Mouse (Mus musculus): ENCODE results near the gene Nol9. TPM values are rescaled to one million over a fixed set of nuclear protein-coding genes. Genes with fewer than 3 reads are reported as not detected.

Nol9 gene
- polyA plus RNA-seq, 1 experiment from 2014 or later: 26.4 TPM

GRCm38 (mm10) chr4:152087211-152088081 is 48.3 kb downstream of the Nol9 start:
- Histone ChIP-seq H3K27ac (replicated peaks) (0 out of 2 replicates have a peak overlapping the region, but pooled peaks have one; percentile 7), H3K4me2 (peak overlapping the region; percentile 75), H3K9me3 (no peaks in the 10 kb centered on the region), H3K4me3 (peak overlapping the region; percentile 70), H3K27me3 (peaks cover 10% of the 10 kb centered on the region; the same call in 1 of the 2 replicates), H3K9ac (peak overlapping the region; percentile 83), H3K4me1 (replicated peaks) (peaks cover 30% of the 10 kb centered on the region), H3K36me3 (no peaks in the 10 kb centered on the region)
- WGBS: 8% methylated on average over 12 of the region's 12 CpGs
- peak; percentile 5; the same call in 1 of the 2 replicates for ATAC-seq (ENCODE audit: low read depth)

- Histone ChIP-seq H3K9ac (peak overlapping the region; percentile 83; the same call in 1 of the 2 replicates), H3K4me3 (no peak overlapping the region)
- ATAC-seq (ENCODE audit: low read depth): no peak
Measured at GRCm38 (mm10) chr4:152088133-152088532, 49.0 kb downstream of the Nol9 start.

DNA sequence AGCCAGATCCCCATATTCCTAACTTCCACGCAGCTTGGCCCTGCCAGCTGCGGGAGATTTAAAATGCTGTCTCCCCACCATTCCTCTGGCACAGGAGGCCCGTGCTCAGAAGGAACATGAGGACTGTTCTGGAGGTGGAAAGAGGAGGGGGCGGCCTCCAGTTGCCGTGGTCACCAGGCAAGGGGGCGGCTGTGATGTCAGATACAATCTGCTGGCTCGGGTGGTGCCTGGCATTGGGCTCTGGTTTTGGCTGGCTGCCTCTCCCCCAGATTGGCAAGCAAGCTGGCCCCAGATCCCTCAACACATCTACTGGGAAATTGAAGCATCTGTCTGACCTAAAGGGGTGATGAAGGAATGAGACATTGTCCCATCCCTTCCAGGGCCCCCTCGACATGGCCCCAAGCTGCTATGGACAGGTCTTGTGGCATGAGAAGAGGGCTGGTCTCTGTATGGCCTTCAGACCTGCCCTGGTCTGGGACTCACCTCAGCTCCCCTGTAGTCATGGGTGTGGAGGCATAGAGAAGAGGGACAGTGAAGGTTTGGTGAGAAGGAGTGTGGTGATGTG is 49.5 kb downstream of the Nol9 start:
- peaks cover 7% of the 10 kb centered on the region; the same call in 1 of the 2 replicates for H3K27me3 ChIP-seq
- H3K4me1 ChIP-seq (replicated peaks): peaks cover 39% of the 10 kb centered on the region
- no peaks in the 10 kb centered on the region for H3K9me3 ChIP-seq
- 41% methylated on average over 8 of the region's 8 CpGs for WGBS
- H3K36me3 ChIP-seq: no peaks in the 10 kb centered on the region
- peak overlapping the region; percentile 75 for H3K4me2 ChIP-seq
- no peak overlapping the region for H3K4me3 ChIP-seq
- ATAC-seq (ENCODE audit: low read depth): no peak
- peak overlapping the region; percentile 83; the same call in 1 of the 2 replicates for H3K9ac ChIP-seq
- H3K27ac ChIP-seq (replicated peaks): 0 out of 2 replicates have a peak overlapping the region, but pooled peaks have one; percentile 2

More at GRCm38 (mm10) chr4:152088133-152088532, 49.0 kb downstream of the Nol9 start:
- no peaks in the 10 kb centered on the region for H3K9me3 ChIP-seq
- H3K27me3 ChIP-seq: peaks cover 9% of the 10 kb centered on the region; the same call in 1 of the 2 replicates
- H3K27ac ChIP-seq (replicated peaks): 0 out of 2 replicates have a peak overlapping the region, but pooled peaks have one; percentile 2
- peak overlapping the region; percentile 75 for H3K4me2 ChIP-seq
- peaks cover 37% of the 10 kb centered on the region for H3K4me1 ChIP-seq (replicated peaks)
- WGBS: 22% methylated on average over 4 of the region's 4 CpGs
- no peaks in the 10 kb centered on the region for H3K36me3 ChIP-seq

- 86% methylated on average over 9 of the region's 9 CpGs for WGBS
- H3K4me1 ChIP-seq (replicated peaks): peaks cover 39% of the 10 kb centered on the region
- no peaks in the 10 kb centered on the region for H3K9me3 ChIP-seq
- no peak overlapping the region for H3K9ac ChIP-seq
- no peak overlapping the region for H3K4me3 ChIP-seq
- no peak for ATAC-seq (ENCODE audit: low read depth)
- no peaks in the 10 kb centered on the region for H3K36me3 ChIP-seq
- no peak overlapping the region for H3K27ac ChIP-seq (replicated peaks)
- no peaks in the 10 kb centered on the region for H3K27me3 ChIP-seq
- H3K4me2 ChIP-seq: no peak overlapping the region
Measured at GRCm38 (mm10) chr4:152090191-152090590, 51.1 kb downstream of the Nol9 start.

DNA sequence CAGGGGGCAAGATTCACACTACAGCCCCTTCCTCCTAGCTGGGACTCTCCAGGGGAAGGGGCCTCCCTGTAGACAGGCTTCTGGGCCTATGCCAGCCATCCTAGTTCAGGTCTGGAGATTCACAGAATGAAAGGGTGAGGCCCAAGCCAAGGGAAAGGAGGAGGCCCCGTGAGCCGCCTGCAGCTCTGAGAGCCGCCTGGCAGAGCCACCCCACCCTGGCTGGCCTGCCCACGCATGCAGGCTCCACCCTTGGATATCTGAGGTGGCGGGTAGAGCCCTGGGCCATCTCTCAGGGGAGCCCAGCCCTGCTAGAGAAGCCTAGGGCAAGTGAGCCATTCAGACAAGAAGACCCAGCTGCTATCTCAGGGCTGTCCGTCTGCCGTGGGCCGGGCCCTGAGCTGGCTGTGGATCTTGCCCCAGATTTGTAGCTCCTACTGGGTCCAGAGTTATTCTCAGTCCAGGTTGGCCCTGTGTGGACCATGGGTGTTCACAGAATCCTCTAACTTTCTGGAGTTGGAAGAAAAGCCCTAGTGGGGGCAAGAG is 53.7 kb downstream of the Nol9 start:
- peaks cover 43% of the 10 kb centered on the region for H3K4me1 ChIP-seq (replicated peaks)
- WGBS: 59% methylated on average over 8 of the region's 8 CpGs
- no peak for ATAC-seq (ENCODE audit: low read depth)
- no peaks in the 10 kb centered on the region for H3K9me3 ChIP-seq
- no peak overlapping the region for H3K4me2 ChIP-seq
- no peak overlapping the region; the same call in 1 of the 2 replicates for H3K27ac ChIP-seq (replicated peaks)
- no peaks in the 10 kb centered on the region for H3K36me3 ChIP-seq
- no peaks in the 10 kb centered on the region for H3K27me3 ChIP-seq
- no peak overlapping the region for H3K4me3 ChIP-seq
- H3K9ac ChIP-seq: 0 out of 2 replicates have a peak overlapping the region, but pooled peaks have one; percentile 13

GRCm38 (mm10) chr4:152094233-152094632 is 55.1 kb downstream of the Nol9 start:
- no peak overlapping the region for H3K4me3 ChIP-seq
- 89% methylated on average over 12 of the region's 12 CpGs for whole genome bisulfite sequencing
- no peaks in the 10 kb centered on the region for H3K9me3 ChIP-seq
- H3K36me3 ChIP-seq: no peaks in the 10 kb centered on the region
- ATAC-seq (ENCODE audit: low read depth): no peak
- no peak overlapping the region for H3K9ac ChIP-seq
- peaks cover 34% of the 10 kb centered on the region for H3K4me1 ChIP-seq (replicated peaks)
- no peaks in the 10 kb centered on the region for H3K27me3 ChIP-seq
- H3K4me2 ChIP-seq: no peak overlapping the region
- H3K27ac ChIP-seq (replicated peaks): no peak overlapping the region

DNA sequence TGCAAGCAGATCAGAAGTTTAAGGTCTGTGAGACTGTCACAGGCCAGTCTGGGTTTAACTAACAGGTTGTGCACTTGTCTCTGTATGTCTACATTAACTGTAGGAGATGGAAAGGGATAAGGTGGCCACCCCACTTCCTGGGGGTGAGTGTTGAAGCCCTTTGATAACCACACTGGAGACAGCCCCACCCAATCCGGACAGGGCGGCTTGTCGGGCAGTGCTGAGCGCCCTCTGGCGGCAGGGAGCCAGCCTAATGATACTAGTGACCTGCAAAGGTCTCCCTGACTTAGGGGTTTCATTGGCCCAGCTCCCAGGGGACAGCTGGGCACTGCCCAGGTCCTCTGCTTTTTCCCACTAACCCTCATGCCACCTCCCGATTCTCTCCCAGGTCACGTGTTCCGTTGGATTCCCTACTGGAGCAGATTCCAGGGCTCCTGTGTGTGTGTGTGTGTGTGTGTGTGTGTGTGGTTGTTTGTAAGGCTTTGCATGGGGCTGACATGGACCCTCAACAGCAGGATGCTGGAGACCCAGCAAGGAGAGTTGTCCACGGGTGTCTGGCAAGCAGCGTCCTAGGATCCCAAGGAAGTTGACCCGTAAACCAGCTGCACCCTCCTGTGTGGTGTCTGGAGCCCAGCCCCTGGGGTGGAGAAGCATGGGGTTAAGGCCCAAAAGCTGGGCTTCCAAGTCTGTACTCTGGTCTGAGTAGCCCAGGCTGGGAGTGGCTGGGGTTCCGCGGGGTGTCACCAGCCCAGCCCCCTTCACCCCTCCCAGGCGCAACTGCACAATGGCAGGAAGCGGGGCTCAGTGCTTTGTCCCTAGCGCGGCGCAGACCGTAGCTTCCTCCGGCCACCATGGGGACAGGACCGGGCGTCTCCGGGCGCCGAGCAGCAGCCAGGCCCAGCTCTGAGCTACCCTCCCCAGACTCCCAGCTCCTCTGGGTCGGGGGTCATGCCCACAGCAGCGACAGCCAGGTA is 57.1 kb downstream of the Nol9 start:
- peak overlapping the region; percentile 67 for H3K27ac ChIP-seq (replicated peaks)
- peak overlapping the region; percentile 18 for H3K4me3 ChIP-seq
- 18% methylated on average over 27 of the region's 27 CpGs for WGBS
- peak; percentile 27 for ATAC-seq (ENCODE audit: low read depth)
- H3K9me3 ChIP-seq: no peaks in the 10 kb centered on the region
- H3K9ac ChIP-seq: peak overlapping the region; percentile 56
- H3K36me3 ChIP-seq: no peaks in the 10 kb centered on the region
- no peak overlapping the region for H3K4me2 ChIP-seq
- H3K4me1 ChIP-seq (replicated peaks): peaks cover 34% of the 10 kb centered on the region
- H3K27me3 ChIP-seq: no peaks in the 10 kb centered on the region

DNA sequence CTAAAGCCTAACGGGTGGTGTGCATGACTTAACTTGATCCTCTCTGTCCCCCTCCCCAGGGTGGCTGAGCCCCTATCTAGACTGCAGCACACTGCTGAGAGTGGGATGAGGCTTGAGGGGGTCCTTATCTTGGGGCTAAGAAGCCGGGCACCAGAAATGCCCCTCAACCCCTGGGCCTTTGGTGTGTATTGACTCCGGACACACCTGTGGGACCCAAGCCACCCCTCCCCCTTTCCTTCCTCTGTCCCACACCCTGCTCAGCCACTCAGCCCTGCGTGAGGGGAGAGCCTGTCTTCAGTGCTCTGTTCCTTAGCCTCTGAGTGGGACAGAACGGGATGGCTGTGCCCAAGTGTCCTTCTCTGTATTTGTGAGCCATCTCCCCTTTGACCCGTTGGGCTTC is 57.8 kb downstream of the Nol9 start:
- 55% methylated on average over 6 of the region's 6 CpGs for WGBS
- Histone ChIP-seq H3K4me1 (replicated peaks) (peaks cover 34% of the 10 kb centered on the region), H3K4me3 (peak overlapping the region; percentile 18), H3K4me2 (no peak overlapping the region), H3K9me3 (no peaks in the 10 kb centered on the region), H3K9ac (peak overlapping the region; percentile 56), H3K36me3 (no peaks in the 10 kb centered on the region), H3K27me3 (no peaks in the 10 kb centered on the region), H3K27ac (replicated peaks) (peak overlapping the region; percentile 67)
- no peak; the same call in 1 of the 2 replicates for ATAC-seq (ENCODE audit: low read depth)

DNA sequence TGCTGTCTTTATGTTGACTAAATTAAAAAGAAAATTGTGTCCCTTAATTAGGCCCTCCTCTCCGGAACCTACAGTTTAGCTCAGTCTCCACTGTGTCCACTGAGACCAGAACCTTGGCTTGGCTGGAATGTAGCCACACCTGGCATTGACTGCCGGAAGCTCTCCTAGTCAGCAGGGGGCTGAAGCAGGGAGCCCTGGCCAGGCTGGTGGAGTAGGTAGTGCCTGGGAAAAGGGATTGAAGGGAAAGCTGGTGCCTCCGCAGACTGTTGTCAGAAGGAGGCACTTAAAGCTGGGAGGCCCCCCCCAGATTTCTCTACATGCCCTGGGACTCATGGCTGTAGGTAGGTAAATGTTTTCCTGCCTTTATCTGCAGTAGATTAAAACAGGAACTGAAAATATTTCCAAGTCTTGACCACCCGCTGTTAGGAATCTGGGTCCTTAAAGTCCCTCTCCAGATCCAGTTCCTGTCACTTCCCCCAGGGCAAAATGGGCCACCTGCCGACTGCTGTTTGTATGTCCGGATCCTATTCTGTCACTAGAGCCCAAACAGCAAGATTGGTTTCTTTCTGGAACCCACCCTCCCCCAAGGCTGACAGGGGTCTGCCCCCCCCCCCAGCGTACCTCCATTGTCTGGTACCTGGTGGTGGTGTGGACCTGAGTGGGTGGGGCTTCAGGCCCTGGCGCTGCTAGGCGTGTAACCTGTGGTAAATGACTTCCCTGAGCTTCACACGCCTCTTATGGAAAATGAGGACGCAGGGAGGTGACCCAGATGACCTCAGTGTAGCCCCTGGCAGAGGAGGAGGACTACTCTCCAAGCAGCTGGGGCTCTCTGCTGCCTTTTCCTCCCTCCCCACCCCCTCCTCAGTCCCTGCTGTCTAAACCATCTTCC is 59.0 kb downstream of the Nol9 start:
- H3K9ac ChIP-seq: no peak overlapping the region
- H3K9me3 ChIP-seq: no peaks in the 10 kb centered on the region
- H3K27ac ChIP-seq (replicated peaks): 0 out of 2 replicates have a peak overlapping the region, but pooled peaks have one; percentile 9
- H3K4me3 ChIP-seq: no peak overlapping the region
- H3K4me1 ChIP-seq (replicated peaks): peaks cover 25% of the 10 kb centered on the region; the same call in 1 of the 2 replicates
- 0 out of 2 replicates have a peak, but pooled peaks cover 12% of the 10 kb centered on the region for H3K36me3 ChIP-seq
- 17% methylated on average over 11 of the region's 11 CpGs for WGBS
- H3K27me3 ChIP-seq: no peaks in the 10 kb centered on the region
- no peak for ATAC-seq (ENCODE audit: low read depth)
- 0 out of 2 replicates have a peak overlapping the region, but pooled peaks have one; percentile 11 for H3K4me2 ChIP-seq

DNA sequence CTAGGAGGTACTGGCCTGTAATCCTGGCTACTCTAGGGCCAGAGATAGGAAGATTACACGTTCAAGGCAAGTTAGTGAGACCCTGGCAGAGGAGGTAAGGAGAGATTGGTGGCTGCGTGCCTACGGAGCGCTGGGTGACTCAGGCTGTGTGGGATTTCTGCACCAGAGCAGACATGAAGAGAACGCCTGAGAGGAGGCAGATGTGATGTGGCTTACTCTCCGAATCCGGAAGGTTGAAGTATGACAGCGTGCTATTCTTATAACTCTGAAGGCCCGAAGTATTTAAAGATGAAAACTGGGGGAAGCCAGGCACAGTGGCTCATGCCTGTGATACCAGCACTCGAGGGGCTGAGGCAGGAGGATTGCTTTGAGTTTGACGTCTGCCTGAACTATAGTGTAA is 61.4 kb downstream of the Nol9 start:
- no peak for ATAC-seq (ENCODE audit: low read depth)

More for the DNA sequence above, 61.4 kb downstream of the Nol9 start:
- Histone ChIP-seq H3K9me3 (no peaks in the 10 kb centered on the region), H3K4me1 (replicated peaks) (0 out of 2 replicates have a peak, but pooled peaks cover 23% of the 10 kb centered on the region), H3K27me3 (no peaks in the 10 kb centered on the region), H3K36me3 (0 out of 2 replicates have a peak, but pooled peaks cover 26% of the 10 kb centered on the region), H3K4me2 (no peak overlapping the region), H3K4me3 (no peak overlapping the region), H3K27ac (replicated peaks) (no peak overlapping the region), H3K9ac (no peak overlapping the region)
- 81% methylated on average over 11 of the region's 11 CpGs for WGBS

Measured in neural tube, embryonic 13.5 days (tissue).